Mouse (Mus musculus) small intestine, adult 2 months (tissue): Measurements from ENCODE around the gene Fancl.

ENCODE experiments used
- CTCF ChIP-seq: fragments of 200-500 bp; IDR thresholded peaks from 2 replicates; pipeline ENCODE4 v1.5.1; 2012; ENCODE audit warnings: low read depth, mild to moderate bottlenecking, control low read depth, inconsistent platforms, low read length, moderate library complexity, mixed read lengths; ENCODE audit not compliant: insufficient replicate concordance, insufficient read length; ENCODE audit errors: extremely low read depth
- POLR2A ChIP-seq: fragments of 200-500 bp; IDR thresholded peaks from 2 replicates; pipeline ENCODE4 v1.6.1; 2012; ENCODE audit warnings: low read depth, mild to moderate bottlenecking, control low read depth, inconsistent platforms, low read length, moderate library complexity

- TF ChIP-seq CTCF = no peak
- no peak for TF ChIP-seq POLR2A
Measured at GRCm38 (mm10) chr11:26385971-26386370, at the start of gene Fancl.
